Mouse (Mus musculus) liver, adult (tissue): ENCODE data around the gene D230025D16Rik.
A peak's percentile ranks its signal among the peaks of the same experiment; 100 is the strongest.

Experiments used
- GATA4 ChIP-seq: IDR thresholded peaks from 2 replicates; pipeline ENCODE4 v1.6.1; 2014; ENCODE audit warnings: mild to moderate bottlenecking, low read length; ENCODE audit not compliant: insufficient replicate concordance

Gene D230025D16Rik

DNA sequence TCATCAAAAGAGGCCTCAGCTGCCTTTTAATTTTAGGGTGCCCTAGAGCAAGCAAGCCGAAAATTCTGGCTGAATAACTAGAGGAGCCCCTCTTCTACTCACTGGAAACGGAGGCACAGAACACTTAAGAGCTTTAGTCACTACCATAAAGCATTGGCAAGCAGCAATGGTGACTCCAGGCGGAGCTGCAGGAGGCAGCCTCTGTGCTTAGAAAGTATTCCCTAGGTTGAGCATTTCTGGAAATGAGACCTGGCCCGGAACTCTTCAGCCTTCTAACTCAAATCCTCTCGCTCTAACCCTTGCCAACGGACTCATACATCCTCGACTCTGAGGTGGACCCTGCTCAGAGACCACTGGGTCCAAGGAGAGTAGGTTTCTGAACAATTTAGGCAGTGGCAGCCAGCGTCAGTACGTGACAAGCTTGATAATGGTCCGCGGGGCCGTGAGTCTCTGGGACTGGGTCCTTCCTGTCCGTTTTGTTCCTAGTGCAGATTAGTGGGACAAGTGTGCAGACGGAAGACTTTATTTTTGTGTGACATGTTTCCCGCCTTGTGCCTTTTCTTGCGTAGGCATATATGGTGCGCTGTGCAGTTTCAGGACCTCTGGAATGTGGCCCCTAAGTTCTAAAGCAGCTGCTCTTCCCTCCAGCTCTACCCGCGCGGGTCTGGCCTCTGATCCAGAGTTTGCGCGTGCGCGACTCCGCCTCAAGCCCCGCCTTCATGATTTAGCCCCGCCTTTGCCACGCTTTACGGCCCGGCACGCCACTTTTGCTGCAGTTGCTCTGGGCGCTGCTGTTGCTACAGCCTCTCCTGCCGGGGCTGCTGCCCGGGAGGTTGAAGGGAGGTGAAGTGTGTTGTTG is at the start of gene D230025D16Rik:
D230025D16Rik (plus strand) TSS at position 733 of the 859 bp plus-strand sequence.
- TF ChIP-seq GATA4 = peak; percentile 24; the same call in 1 of the 2 replicates

DNA sequence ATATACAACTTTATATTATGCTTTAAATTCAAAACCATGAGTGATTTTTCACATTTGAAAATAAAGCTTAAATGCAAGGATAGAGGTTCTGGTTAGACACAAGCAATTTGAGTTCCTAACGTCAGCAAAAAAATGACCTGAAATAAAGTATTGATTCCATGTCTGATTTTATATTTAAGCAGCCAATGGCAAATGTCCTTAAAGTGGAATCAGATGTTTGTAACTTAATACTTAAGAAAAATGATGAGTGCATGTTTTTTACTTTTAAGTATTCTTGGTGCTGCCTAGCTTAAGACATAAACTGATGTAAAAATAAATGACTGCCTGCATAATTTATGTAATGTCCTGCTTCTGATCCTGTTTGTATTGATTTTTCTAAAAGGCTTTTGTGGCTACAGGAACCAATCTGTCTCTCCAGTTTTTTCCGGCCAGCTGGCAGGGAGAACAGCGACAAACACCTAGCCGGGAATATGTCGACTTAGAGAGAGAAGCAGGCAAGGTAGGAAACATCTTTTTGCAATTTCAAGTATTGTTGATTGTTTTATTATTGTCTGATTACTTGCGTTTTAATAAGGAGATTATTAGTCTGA is 46.6 kb upstream of the D230025D16Rik start:
- TF ChIP-seq GATA4 = no peak

DNA sequence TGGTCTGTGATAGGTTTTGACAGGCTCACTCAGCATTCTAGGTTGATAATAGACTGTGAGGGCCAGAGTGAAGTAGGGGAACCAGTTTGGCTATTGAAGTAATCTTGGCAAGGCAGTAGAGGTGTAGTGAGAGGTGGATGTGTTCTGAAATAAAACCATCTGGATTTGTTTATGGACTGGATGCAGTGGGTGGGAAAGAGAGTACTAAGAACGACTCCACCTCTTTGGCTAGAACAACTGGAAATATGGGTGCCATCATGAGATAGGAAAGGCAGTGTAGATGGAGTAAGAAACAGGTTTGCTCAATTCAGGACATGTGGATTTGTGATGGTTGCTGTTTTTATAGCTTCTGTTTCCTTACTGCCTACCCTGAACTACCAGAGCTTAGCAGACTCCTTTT is 42.7 kb upstream of the D230025D16Rik start:
- TF ChIP-seq GATA4 = no peak

DNA sequence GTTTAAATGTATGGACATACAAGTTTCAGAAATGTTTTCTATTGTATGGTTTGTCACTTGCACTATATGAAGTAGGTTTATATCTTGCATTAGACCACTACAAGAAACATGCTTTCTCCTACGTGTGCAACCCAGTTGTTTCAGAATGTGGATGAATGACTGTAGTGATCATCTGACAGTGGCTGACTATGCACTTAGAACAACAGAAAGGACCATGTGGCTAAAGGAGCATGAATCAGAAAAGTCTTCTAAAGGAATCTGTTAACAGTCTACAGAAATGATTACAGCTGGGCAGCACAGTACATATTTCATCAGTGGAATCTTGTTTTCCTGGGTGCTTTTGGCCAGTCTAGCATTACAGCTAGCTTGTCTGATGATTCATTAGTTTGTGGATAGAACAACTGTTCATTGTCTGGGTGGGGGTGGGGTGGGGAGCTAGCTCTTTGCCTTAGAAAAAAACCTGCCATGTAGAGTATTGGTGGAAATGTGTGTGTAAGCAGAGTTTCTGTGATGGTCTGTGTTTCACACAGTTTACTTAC is 38.4 kb upstream of the D230025D16Rik start:
- TF ChIP-seq GATA4 = no peak

DNA sequence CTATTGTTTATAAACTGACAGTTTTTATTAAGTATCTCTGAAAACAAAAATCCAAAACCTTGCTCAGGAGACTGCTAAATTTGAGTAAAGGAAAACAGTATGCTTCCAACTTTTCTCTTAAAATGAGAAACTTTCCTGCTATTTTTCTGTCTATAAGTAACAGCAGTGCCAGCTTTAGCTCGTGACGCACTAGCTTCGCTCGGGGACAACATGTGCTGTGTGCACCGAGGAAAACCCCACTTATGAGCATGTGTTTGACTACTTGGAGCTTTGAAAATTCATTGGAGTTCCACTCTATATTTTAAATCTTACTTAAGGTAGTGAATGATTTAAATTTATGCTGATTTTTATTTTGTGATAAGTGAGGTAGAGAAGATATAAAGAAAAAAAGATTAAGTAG is 32.8 kb upstream of the D230025D16Rik start:
- TF ChIP-seq GATA4 = no peak

DNA sequence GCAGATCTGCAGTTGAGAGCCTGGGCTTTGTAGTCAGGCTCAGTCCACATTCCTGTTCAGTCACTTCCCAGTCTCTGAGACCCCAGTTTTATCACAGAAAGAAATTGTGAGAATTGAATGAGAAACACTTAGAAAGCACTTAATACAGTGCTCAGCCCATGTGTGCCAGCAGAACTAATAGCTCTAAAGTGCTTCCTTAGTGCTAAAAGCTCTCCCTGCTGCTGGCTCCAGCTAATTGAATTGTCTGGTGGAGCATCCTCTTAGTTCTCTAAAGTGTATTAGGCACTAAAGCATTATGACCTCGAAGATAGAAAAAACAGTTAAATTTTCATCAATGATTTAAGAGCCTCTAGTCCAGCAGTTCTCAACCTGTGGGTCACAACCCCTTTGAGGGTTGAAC is 19.2 kb upstream of the D230025D16Rik start:
- TF ChIP-seq GATA4 = no peak

DNA sequence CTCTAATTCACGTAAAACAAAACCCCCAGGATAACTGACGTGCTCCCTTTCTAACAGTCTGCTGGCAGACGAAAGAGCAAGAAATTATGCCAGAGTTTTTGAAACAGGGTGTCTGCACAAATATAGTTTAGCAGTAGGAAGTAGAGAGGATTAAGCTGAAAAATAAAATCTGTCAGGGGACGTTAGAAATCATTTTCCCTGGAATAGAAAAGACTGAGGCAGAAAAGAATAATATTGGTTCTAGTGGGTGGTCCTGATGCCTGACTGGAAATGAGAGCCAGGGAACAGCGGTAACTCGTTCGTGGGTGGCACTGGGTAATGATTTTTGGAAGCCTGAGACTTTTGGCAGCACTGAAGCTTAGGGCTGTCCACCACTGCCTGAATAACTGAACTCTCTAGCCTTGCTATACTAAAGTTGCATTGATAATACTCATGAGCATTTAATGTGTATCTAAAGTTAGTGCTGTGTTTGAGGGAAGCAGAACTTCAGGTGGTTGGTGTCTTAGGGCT is 18.1 kb upstream of the D230025D16Rik start:
- TF ChIP-seq GATA4 = no peak

DNA sequence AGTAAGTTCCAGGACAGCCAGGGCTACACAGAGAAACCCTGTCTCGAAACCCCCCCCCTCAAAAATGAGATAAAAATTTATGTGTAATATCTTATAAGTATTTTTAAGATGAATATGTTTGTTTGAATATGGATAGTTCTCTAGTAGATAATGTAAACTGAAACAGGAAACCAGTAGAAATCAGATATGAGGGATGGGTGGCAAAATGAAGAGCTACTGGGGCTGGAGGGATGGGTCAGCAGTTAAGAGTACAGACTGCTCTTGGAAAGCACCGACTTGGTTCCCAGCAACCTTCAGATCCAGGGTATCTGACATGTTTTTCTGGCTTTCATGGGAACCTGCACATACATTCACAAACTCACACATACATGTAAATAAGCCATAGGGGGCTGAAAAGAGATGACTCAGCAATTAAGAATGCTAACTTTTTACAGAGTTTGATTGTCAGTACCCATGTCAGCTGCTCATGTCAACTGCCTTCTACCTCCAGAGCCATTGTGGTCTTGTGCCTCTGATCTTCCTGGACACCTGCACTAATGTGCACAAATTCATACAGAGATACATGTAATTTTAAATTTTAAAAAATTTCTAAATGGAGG is 17.2 kb upstream of the D230025D16Rik start:
- no peak for TF ChIP-seq GATA4

DNA sequence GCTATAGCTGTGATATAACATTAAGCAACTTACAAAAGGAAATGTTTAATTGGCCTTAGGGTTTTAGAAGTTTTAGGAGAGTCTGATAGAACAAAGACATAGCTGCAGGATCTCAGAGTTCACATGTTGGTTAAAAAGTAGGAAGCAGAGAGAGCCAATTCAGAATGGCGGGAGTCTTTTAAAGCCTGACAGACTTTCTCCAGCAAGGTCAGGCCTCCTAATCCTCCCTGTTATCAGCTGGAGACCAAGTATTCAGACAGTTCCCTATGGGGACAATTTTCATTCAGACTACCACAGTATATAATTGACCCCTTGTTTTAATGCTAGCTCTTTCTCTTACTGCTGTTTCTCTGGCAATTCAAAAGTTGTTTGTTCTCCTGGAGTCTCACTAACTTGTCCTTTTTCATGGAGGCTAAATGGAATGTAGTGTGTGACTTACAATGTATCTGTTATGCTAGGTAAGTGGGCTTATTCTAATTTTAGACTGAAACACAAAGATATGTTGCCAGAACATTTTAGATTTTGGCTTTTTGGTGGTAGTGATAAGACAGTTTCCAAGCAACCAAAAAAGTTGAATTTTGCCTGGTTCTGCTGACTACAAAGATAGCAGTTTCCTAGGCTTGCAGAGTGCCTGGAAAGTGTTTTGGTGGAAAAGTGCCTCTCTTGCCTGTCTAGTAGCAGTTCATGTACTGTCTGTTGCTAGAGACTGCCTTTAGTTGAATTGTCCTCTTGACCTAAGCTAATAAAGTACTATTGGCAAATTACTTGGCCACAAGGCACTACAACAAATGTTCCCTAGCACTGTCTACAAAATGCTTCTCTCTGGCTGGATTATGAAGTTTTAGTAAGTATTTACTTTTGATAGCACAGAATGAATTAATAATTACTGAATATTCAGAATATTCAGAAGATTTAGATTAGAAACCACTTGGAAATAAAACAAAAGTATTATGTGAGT is 15.5 kb upstream of the D230025D16Rik start:
- TF ChIP-seq GATA4 = no peak

DNA sequence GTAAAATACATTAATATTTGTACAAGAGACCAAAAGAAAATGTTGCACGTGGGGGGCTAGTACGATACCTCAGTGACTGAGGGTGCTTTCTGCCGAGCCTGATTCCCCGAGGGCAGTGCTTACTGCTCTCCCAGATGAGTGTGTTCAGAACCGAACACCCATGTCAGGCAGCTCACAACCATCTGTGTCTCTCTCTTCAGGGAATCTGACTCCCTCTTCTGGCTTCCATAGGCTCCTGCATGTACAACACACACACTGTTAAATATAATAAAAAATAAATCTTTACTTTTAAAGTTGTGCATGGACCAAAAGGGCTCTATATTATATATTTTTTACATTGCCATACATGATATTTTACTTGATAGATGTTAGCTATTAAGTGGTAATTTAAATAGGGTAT is 10.8 kb upstream of the D230025D16Rik start:
- TF ChIP-seq GATA4 = no peak

DNA sequence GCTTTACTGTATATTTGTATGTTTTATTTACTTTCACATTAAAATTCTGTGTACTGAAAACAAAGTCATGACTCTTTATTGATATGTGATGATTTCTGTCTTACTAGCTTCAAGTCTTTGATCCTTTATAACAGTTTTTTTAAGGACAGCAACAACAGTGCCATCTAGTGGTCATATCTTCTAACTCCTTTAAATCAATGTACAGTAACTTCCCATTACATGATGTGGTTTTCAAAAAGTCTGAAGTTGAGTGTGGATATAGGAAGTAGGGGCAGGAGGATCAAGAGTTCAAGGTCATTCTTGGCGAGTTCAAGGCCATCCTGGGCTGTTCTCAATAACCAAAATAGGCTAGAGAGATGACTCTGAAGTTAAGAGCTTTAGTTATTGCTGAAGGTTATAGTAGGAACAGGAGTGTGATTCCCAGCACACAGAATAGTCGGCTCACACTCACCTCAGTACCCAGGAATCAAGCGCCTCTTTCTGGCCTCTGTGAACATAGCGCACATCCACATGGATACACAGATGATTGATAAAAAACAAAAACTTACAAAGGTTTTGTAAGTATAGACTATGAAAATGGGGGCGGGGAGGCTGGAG is 6.9 kb upstream of the D230025D16Rik start:
- no peak for TF ChIP-seq GATA4

DNA sequence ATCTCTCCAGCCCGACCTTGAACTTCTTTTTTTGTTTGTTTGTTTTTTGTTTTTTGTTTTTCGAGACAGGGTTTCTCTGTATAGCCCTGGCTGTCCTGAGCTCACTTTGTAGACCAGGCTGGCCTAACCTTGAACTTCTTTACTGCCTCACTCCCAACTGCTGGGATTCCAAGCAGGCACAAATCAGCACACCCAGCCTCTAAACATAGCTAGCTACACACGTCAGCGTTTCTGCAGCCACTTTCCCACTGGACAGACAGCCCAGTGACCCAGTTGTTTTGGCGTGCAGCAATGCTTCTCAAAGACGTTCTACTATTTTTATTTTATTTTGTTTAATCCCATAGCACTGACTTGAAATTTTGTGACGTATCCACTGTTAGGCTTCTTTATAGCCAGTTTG is 1.1 kb upstream of the D230025D16Rik start:
- TF ChIP-seq GATA4 = no peak

DNA sequence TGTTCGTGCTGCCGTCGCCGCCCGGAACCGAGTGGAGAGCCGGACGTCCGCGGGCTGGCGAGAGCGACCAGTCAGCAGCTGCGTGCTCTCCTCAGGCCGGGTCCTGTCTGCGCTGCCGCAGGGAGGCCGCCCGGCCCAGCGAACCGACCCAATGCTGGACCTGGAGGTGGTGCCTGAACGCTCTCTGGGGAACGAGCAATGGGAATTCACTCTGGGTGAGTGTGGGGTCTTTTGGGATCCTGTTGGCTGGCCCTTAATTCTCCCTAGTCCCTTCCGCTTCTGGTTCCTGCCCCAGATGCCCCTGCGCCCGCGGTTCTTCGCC is 288 bp downstream of the D230025D16Rik start:
- no peak for TF ChIP-seq GATA4

DNA sequence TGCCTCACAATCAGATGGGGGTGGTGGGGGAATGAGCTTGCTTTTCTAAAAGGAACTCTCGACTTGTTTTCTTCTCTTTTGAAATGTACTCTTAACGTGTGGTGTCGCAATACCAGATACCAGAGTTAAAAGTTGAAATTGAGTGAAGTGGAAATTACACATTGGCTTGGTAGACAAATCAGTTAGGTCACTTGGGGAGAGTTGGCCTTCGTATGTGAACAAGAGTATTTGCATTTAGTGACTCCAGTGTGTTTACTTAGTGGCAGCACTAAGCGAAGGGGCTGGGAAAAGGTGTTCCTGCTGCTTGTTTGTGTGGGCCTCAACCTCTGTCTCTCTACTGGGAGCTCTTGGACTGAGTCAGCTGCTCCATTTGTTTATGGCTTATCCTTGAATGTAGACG is 972 bp downstream of the D230025D16Rik start:
- TF ChIP-seq GATA4 = no peak
